In the genomic region with DNA sequence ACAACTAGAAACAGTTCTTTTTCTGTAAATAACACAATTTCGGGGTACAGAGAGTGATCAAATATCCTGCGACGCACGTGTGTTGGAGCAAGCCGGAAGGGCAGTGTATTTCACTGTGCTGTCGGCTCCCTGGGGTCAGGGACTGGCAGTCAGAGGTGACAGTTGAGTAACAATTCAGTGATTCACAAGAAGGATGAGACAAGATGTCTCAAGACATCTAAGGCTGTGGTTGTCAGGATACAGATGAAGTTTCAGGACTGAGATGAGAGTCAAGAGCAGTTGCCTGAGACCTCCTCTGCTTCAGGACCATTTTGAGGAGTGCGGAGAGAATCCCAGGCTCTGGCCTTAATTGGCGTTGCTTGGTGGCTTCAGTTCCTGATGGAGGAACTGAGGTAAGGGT, we compare ENCODE assay signal across 15 mouse cellular contexts.
DNase-seq lines count a peak whose midpoint lies in the region; ATAC-seq and TF ChIP-seq lines count a peak whose summit lies in the region.
"Had no signal": no experiment of that assay in that cellular context is flagged by ENCODE, and none has a peak within 500 bp of the region (broad histone marks: within the 10 kb centered on the region; RNA-seq: fewer than 3 reads in every experiment).

No protein-coding gene starts in this region.

- no peak for DNase-seq in forebrain, embryonic 10.5 days (ENCODE audit: extremely low spot score, low spot score)
- no peak for DNase-seq in forebrain, embryonic 14.5 days (ENCODE audit: low spot score)
- peak; percentile 83 for DNase-seq in 416B (ENCODE audit: low read depth)
- DNase-seq in embryonic facial prominence, embryonic 10.5 days (ENCODE audit: low spot score) = no peak
- no peak for DNase-seq in gastrocnemius, adult 18-20 months (ENCODE audit: low spot score)
- no peak for DNase-seq in urinary bladder, adult 2 months (ENCODE audit: low spot score)
- no peak for DNase-seq in gastrocnemius, adult 2 months
- DNase-seq: heart, postnatal 14 days; kidney, adult 11 months; layer of hippocampus, adult 9-11 months; retina, postnatal 1 day; thymus, postnatal 25 days had no signal

- H3K4me1 ChIP-seq in forebrain, embryonic 10.5 days = peaks cover 38% of the 10 kb centered on the region
- H3K4me1 ChIP-seq in forebrain, embryonic 14.5 days (ENCODE audit: control insufficient read depth, insufficient read depth, low read length) = no peaks in the 10 kb centered on the region
- peaks cover 59% of the 10 kb centered on the region for H3K4me1 ChIP-seq in embryonic facial prominence, embryonic 10.5 days
- peaks cover 52% of the 10 kb centered on the region for H3K4me1 ChIP-seq in limb, embryonic 15.5 days

- no peak overlapping the region for H3K4me3 ChIP-seq in forebrain, embryonic 10.5 days
- H3K4me3 ChIP-seq in forebrain, embryonic 14.5 days (ENCODE audit: low read depth, low read length) = no peak overlapping the region
- no peak overlapping the region for H3K4me3 ChIP-seq in embryonic facial prominence, embryonic 10.5 days
- H3K4me3 ChIP-seq in limb, embryonic 15.5 days = no peak overlapping the region
- H3K4me3 ChIP-seq in gastrocnemius, adult 2 months = no peak overlapping the region

- TF ChIP-seq CTCF in gastrocnemius, adult 2 months (IDR thresholded peaks at IDR 0.05) = no peak

- no peak overlapping the region for H3K9ac ChIP-seq in forebrain, embryonic 14.5 days (ENCODE audit: low read length)
- no peak overlapping the region for H3K9ac ChIP-seq in limb, embryonic 15.5 days
- H3K9ac ChIP-seq: liver, embryonic 14.5 days had no signal

- peak overlapping the region; percentile 62 for H3K27ac ChIP-seq in forebrain, embryonic 10.5 days
- no peak overlapping the region for H3K27ac ChIP-seq in forebrain, embryonic 14.5 days (ENCODE audit: low read depth, low read length)
- peak overlapping the region; percentile 79 for H3K27ac ChIP-seq in embryonic facial prominence, embryonic 10.5 days (replicated peaks)
- peak overlapping the region; percentile 75 for H3K27ac ChIP-seq in limb, embryonic 15.5 days
- H3K27ac ChIP-seq in gastrocnemius, adult 2 months = no peak overlapping the region
- H3K27ac ChIP-seq: liver, embryonic 14.5 days had no signal

- H3K36me3 ChIP-seq in forebrain, embryonic 10.5 days (replicated peaks) = peaks cover 13% of the 10 kb centered on the region
- peaks cover 6% of the 10 kb centered on the region; the same call in 1 of the 2 replicates for H3K36me3 ChIP-seq in forebrain, embryonic 14.5 days (ENCODE audit: control insufficient read depth, insufficient read depth, low read length)
- H3K36me3 ChIP-seq in embryonic facial prominence, embryonic 10.5 days (replicated peaks) = peaks cover 17% of the 10 kb centered on the region
- 0 out of 2 replicates have a peak, but pooled peaks cover 5% of the 10 kb centered on the region for H3K36me3 ChIP-seq in limb, embryonic 15.5 days

- no peak overlapping the region for H3K4me2 ChIP-seq in forebrain, embryonic 14.5 days (ENCODE audit: low read length)
- H3K4me2 ChIP-seq in limb, embryonic 15.5 days = no peak overlapping the region

- no peaks in the 10 kb centered on the region for H3K9me3 ChIP-seq in forebrain, embryonic 10.5 days
- H3K9me3 ChIP-seq in forebrain, embryonic 14.5 days (replicated peaks; ENCODE audit: control insufficient read depth, low read length) = no peaks in the 10 kb centered on the region
- no peaks in the 10 kb centered on the region for H3K9me3 ChIP-seq in embryonic facial prominence, embryonic 10.5 days
- H3K9me3 ChIP-seq in limb, embryonic 15.5 days = no peaks in the 10 kb centered on the region

- intact Hi-C loops in gastrocnemius, adult 2 months (cut with DNase I) = no loop called here

- H3K27me3 ChIP-seq in forebrain, embryonic 10.5 days (ENCODE audit: poor library complexity, severe bottlenecking) = no peaks in the 10 kb centered on the region
- H3K27me3 ChIP-seq in forebrain, embryonic 14.5 days (replicated peaks; ENCODE audit: control insufficient read depth, insufficient read depth, low read length) = no peaks in the 10 kb centered on the region
- H3K27me3 ChIP-seq in embryonic facial prominence, embryonic 10.5 days (replicated peaks; ENCODE audit: low read depth, poor library complexity, severe bottlenecking) = no peaks in the 10 kb centered on the region
- no peaks in the 10 kb centered on the region for H3K27me3 ChIP-seq in limb, embryonic 15.5 days

- WGBS in forebrain, embryonic 10.5 days = 90% methylated on average over 8 of the region's 8 CpGs
- WGBS in forebrain, embryonic 14.5 days = 92% methylated on average over 8 of the region's 8 CpGs
- WGBS in embryonic facial prominence, embryonic 10.5 days = 85% methylated on average over 8 of the region's 8 CpGs
- 88% methylated on average over 8 of the region's 8 CpGs for WGBS in limb, embryonic 15.5 days

- ATAC-seq in forebrain, embryonic 14.5 days = no peak
- no peak for ATAC-seq in limb, embryonic 15.5 days (ENCODE audit: insufficient number of reproducible peaks, low FRiP score, low TSS enrichment, low read depth)
- ATAC-seq: CD4-positive, CD25-positive, alpha-beta regulatory T cell, adult 4 months had no signal

Comparison
In these comparisons a context has a peak if more than half of its experiments do, and no peak if none do; other contexts are left out.
1. H3K27ac ChIP-seq: peak in forebrain, embryonic 10.5 days (single experiment), embryonic facial prominence, embryonic 10.5 days (single experiment) and limb, embryonic 15.5 days (single experiment); none in forebrain, embryonic 14.5 days (single experiment) and gastrocnemius, adult 2 months (single experiment).